Mouse (Mus musculus) forebrain, embryonic 16.5 days (tissue): ENCODE results near the gene Nav1. TPM values are rescaled to one million over a fixed set of nuclear protein-coding genes. Genes with fewer than 3 reads are reported as not detected.

Source experiments
- ATAC-seq: fragments of 200-750 bp; cut with Nextera tagmentation; 2 replicates; pipeline ENCODE4 v1.8.0; 2017; ENCODE audit warnings: mild to moderate bottlenecking, moderate library complexity
- H3K27ac ChIP-seq: fragments of 300-500 bp; sonication (generic); 2 replicates; pipeline ENCODE4 v1.5.1; 2014; ENCODE audit warnings: low read length, control low read depth
- H3K27me3 ChIP-seq: fragments of 300-500 bp; sonication (generic); replicated peaks from 2 replicates; pipeline ENCODE4 v1.6.1; 2014; ENCODE audit warnings: low read length; ENCODE audit not compliant: control insufficient read depth, insufficient read depth
- H3K36me3 ChIP-seq: fragments of 300-500 bp; sonication (generic); 2 replicates; pipeline ENCODE4 v1.6.1; 2014; ENCODE audit not compliant: control insufficient read depth, insufficient read depth
- H3K4me1 ChIP-seq: fragments of 300-500 bp; sonication (generic); replicated peaks from 2 replicates; pipeline ENCODE4 v1.6.1; 2014; ENCODE audit warnings: low read length; ENCODE audit not compliant: control insufficient read depth, insufficient read depth
- H3K4me2 ChIP-seq: fragments of 300-500 bp; sonication (generic); 2 replicates; pipeline ENCODE4 v1.6.1; 2014; ENCODE audit warnings: mild to moderate bottlenecking, low read length, control low read depth
- H3K4me3 ChIP-seq: fragments of 300-500 bp; sonication (generic); replicated peaks from 2 replicates; pipeline ENCODE4 v1.5.1; 2014; ENCODE audit warnings: mild to moderate bottlenecking, low read length, control low read depth
- H3K9ac ChIP-seq: fragments of 300-500 bp; sonication (generic); replicated peaks from 2 replicates; pipeline ENCODE4 v1.6.1; 2014; ENCODE audit warnings: low read depth, low read length, control low read depth
- H3K9me3 ChIP-seq: fragments of 300-500 bp; sonication (generic); 2 replicates; pipeline ENCODE4 v1.6.1; 2016; ENCODE audit warnings: low read length; ENCODE audit not compliant: control insufficient read depth
- WGBS: fragments of 180-500 bp; shearing (Covaris S2); extraction: QIAGEN DNeasy Blood & Tissue Kit; methylation state at CpG from one replicate; pipeline ENCODE4 v1.1.7; 2014; 5-methylcytosine and 5-hydroxymethylcytosine counted together
- polyA plus RNA-seq: library from polyadenylated mRNA; unstranded; fragments of >200 nt; fragmentation: Nextera tagmentation; extraction: Ambion mirVana; gene quantifications from 2 replicates; pipeline ENCODE4 v1.2.1, GENCODE M21; 2015

Gene Nav1
- 48.6 and 62.6 TPM in 2 replicates for polyA plus RNA-seq

GRCm38 (mm10) chr1:135607019-135607418, at the start of gene Nav1:
Nav1 (minus strand) TSS chr1:135607295.
- Histone ChIP-seq H3K4me3 (no peak within 1 kb of the TSS), H3K4me2 (no peak within 1 kb of the TSS), H3K27ac (peak within 1 kb of the TSS; percentile 23; the same call in 1 of the 2 replicates), H3K4me1 (peaks cover 43% of the 10 kb centered on the region), H3K9ac (no peak within 1 kb of the TSS), H3K27me3 (no peaks in the 10 kb centered on the region), H3K36me3 (no peaks in the 10 kb centered on the region), H3K9me3 (no peaks in the 10 kb centered on the region)
- WGBS, result 65% methylated on average over 7 of the region's 7 CpGs
- no peak for ATAC-seq

- no peak overlapping the region for H3K27ac ChIP-seq
- H3K4me3 ChIP-seq, result no peak overlapping the region
- H3K27me3 ChIP-seq, result no peaks in the 10 kb centered on the region
Measured at GRCm38 (mm10) chr1:135653909-135654308, 46.8 kb upstream of the Nav1 start.

DNA sequence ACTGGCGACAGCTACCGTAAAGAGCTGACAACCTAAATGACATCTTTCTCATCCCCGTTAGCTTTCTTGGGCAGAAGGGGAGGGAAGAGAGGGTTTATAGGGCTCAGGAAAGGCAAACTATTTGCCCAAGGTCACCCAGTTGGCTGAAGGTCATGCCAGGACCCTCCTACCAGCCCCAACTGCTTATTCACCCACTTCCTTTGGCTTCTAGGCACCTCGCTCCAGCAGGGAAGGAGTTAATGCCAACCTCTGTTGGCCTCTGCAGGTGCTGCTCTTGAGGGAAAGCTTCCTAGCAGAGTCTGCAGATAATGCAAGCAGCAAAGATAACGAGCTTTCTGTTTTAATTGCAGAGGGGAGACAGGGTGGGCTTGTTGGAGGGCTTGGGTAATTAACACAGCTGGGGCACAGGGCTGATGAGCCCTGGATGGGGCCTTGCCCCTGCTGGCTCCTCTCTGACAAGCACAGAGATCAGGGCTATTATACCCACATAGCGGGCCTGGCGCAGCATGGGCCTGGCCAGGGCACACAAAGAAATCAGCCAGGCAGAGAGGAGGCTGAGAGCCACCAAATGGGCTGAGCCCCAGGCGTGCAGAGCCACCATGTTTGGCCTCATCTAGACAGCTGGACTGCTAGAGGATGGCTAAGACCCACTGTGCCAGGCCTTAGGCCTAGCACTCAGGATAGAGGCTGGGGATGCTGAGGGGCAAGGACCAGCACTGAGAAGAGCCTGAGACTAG, 38.5 kb upstream of the Nav1 start:
- no peak overlapping the region for H3K9ac ChIP-seq
- no peak overlapping the region for H3K4me3 ChIP-seq
- 35% methylated on average over 8 of the region's 8 CpGs for WGBS
- peaks cover 19% of the 10 kb centered on the region for H3K4me1 ChIP-seq
- no peaks in the 10 kb centered on the region for H3K27me3 ChIP-seq
- no peak overlapping the region for H3K4me2 ChIP-seq
- H3K27ac ChIP-seq, result peak overlapping the region; percentile 52
- no peaks in the 10 kb centered on the region for H3K36me3 ChIP-seq
- H3K9me3 ChIP-seq, result no peaks in the 10 kb centered on the region
- peak; percentile 85 for ATAC-seq

More at GRCm38 (mm10) chr1:135653909-135654308, 46.8 kb upstream of the Nav1 start:
- no peaks in the 10 kb centered on the region for H3K4me1 ChIP-seq
- WGBS, result 34% methylated on average over 6 of the region's 6 CpGs
- no peak overlapping the region for H3K4me2 ChIP-seq
- peaks cover 5% of the 10 kb centered on the region for H3K9me3 ChIP-seq
- no peaks in the 10 kb centered on the region for H3K36me3 ChIP-seq
- ATAC-seq, result peak; percentile 52; the same call in 1 of the 2 replicates
- no peak overlapping the region for H3K9ac ChIP-seq

DNA sequence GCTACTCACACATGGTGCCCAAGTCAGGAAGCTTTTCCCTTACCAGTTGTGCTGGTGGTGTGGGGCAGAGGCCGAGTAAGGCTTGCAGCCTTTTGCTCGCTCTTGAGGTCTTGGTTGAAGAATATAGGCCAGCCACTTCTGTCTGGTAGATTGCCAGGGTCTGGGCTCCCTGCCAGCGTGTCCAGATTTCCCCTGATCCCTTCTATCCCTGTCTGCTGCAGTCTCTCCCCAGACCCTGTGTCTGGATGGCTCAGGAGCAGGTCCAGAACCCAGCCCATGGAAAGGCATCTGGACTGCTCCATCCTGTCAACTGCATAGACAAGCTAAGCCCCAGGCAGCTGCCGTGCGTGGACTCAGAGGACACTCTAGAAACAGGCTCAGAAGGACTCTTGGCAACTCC, 37.0 kb upstream of the Nav1 start:
- Histone ChIP-seq H3K27me3 (no peaks in the 10 kb centered on the region), H3K4me1 (peaks cover 19% of the 10 kb centered on the region), H3K9ac (no peak overlapping the region), H3K9me3 (no peaks in the 10 kb centered on the region; the same call in 1 of the 2 replicates), H3K4me2 (no peak overlapping the region), H3K27ac (no peak overlapping the region), H3K36me3 (no peaks in the 10 kb centered on the region), H3K4me3 (no peak overlapping the region)
- no peak for ATAC-seq
- WGBS, result 58% methylated on average over 5 of the region's 5 CpGs

DNA sequence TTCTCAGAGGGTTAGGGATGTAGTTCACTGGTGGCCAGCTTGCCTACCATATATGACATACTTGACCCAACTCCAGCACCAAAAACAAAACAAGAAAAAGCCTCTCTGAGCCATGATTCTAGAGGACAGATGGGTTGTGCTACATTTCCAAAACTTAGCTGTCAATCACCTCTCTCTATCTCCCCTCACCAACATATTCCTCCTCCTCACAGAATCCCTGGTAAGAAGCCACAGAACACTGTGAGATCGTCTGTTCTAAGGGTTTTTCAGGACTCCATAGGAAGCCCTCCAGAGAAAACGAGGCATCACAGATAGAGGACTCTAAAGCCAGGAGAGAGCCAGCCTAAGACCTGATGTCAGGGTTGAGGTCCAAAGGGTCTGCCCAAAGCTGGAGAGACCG, 36.6 kb upstream of the Nav1 start:
- H3K9ac ChIP-seq, result no peak overlapping the region
- H3K27ac ChIP-seq, result no peak overlapping the region
- ATAC-seq, result peak; percentile 34; the same call in 1 of the 2 replicates
- H3K4me3 ChIP-seq, result no peak overlapping the region
- H3K36me3 ChIP-seq, result no peaks in the 10 kb centered on the region
- H3K4me1 ChIP-seq, result peaks cover 19% of the 10 kb centered on the region
- 62% methylated on average over 3 of the region's 3 CpGs for WGBS
- no peak overlapping the region for H3K4me2 ChIP-seq
- H3K9me3 ChIP-seq, result no peaks in the 10 kb centered on the region; the same call in 1 of the 2 replicates
- H3K27me3 ChIP-seq, result no peaks in the 10 kb centered on the region

DNA sequence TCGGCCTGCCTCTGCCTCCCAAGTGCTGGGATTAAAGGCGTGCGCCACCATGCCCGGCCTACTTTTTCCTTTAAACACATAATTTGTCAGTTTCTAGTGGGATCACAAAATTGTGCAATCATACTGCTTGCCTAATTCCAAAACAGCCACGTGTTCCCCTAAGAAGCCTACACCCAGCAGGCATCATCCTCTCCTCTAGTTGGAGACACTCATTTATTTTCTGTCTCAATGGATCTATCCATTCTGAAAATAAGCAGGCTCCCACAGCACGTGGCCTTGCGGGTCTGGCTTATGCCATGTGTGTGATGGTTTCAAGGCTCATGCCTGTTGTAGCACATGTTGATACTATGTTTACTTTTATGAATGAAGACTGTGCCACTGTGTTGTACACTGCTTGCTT, 32.8 kb upstream of the Nav1 start:
- Histone ChIP-seq H3K4me3 (no peak overlapping the region), H3K36me3 (no peaks in the 10 kb centered on the region), H3K27me3 (no peaks in the 10 kb centered on the region), H3K9me3 (no peaks in the 10 kb centered on the region; the same call in 1 of the 2 replicates), H3K4me1 (peaks cover 22% of the 10 kb centered on the region), H3K4me2 (no peak overlapping the region), H3K9ac (no peak overlapping the region), H3K27ac (no peak overlapping the region)
- ATAC-seq, result no peak
- 91% methylated on average over 7 of the region's 7 CpGs for WGBS

- WGBS, result 100% methylated on average over 1 of the region's 1 CpGs
- Histone ChIP-seq H3K36me3 (no peaks in the 10 kb centered on the region), H3K9ac (no peak overlapping the region), H3K27ac (no peak overlapping the region), H3K4me1 (peaks cover 19% of the 10 kb centered on the region), H3K27me3 (no peaks in the 10 kb centered on the region), H3K4me2 (no peak overlapping the region), H3K9me3 (no peaks in the 10 kb centered on the region; the same call in 1 of the 2 replicates), H3K4me3 (no peak overlapping the region)
- ATAC-seq, result no peak
Measured at GRCm38 (mm10) chr1:135639093-135639492, 32.0 kb upstream of the Nav1 start.

DNA sequence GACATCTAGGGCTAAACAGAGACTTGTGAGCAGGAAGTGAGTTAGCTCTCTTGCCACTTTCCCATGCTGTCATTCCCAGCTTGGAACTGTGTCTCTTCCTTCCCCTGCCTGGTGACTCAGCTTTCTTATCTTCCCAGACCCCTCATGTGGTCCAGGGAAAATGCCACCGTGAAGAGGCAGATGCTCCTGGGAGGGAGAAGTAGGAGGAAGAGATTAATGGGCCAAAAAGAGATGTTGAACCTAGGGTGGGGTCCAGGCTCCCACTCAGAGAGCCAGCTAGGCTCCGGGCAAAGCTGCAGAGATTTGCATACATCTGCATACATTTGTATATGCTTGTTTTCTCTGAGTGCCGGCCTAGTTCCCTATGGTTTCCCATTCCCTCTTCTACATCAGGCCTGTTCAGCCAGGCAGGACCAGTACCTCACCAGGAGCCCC, 30.5 kb upstream of the Nav1 start:
- no peak overlapping the region for H3K4me2 ChIP-seq
- no peak overlapping the region for H3K4me3 ChIP-seq
- no peaks in the 10 kb centered on the region for H3K36me3 ChIP-seq
- H3K9ac ChIP-seq, result no peak overlapping the region
- WGBS, result 8% methylated on average over 3 of the region's 3 CpGs
- H3K4me1 ChIP-seq, result peaks cover 16% of the 10 kb centered on the region
- H3K27me3 ChIP-seq, result no peaks in the 10 kb centered on the region
- H3K27ac ChIP-seq, result peak overlapping the region; percentile 50
- peak; percentile 57 for ATAC-seq
- no peaks in the 10 kb centered on the region; the same call in 1 of the 2 replicates for H3K9me3 ChIP-seq

DNA sequence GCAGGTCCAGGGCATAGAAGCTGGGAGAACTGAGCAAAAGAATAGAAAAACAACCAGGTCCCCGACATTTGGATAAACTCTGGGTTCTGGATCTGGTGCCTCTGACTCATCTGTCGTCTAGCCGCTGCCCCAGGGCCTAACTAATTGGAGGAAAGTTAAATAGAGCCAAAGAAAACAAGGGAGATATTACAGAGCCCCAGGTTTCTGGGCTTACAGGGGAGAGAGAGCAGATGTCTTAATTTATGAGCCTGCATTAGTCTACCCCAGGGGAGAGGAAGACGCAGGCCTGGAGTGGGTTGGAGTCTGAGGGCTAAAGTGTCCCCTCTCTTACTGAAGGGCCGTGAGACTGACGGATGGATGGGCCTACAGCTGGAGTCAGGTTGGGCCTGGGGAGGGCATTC, 29.0 kb upstream of the Nav1 start:
- no peak for ATAC-seq
- 45% methylated on average over 6 of the region's 6 CpGs for WGBS
- H3K27me3 ChIP-seq, result no peaks in the 10 kb centered on the region

More for the DNA sequence above, 29.0 kb upstream of the Nav1 start:
- Histone ChIP-seq H3K36me3 (no peaks in the 10 kb centered on the region), H3K4me2 (no peak overlapping the region), H3K4me1 (peaks cover 12% of the 10 kb centered on the region), H3K27ac (no peak overlapping the region), H3K9me3 (no peaks in the 10 kb centered on the region; the same call in 1 of the 2 replicates), H3K9ac (no peak overlapping the region), H3K4me3 (no peak overlapping the region)
